Mouse (Mus musculus) C2C12 (cell line): ENCODE measurements around the gene Sdk1.

Experiments
- CTCF ChIP-seq: IDR thresholded peaks from one replicate; pipeline ENCODE4 v1.5.1; 2011; ENCODE audit not compliant: control insufficient read depth, insufficient read depth, insufficient read length
- FOSL1 ChIP-seq: IDR thresholded peaks from one replicate; pipeline ENCODE4 v1.8.0; 2011; ENCODE audit warnings: mild to moderate bottlenecking, low read length; ENCODE audit not compliant: poor library complexity, insufficient read depth, severe bottlenecking
- MAX ChIP-seq: IDR thresholded peaks from one replicate; pipeline ENCODE4 v1.6.1; 2011; ENCODE audit warnings: mild to moderate bottlenecking, control low read depth
- MYOD1 ChIP-seq: IDR thresholded peaks from one replicate; pipeline ENCODE4 v1.6.1; 2011; ENCODE audit warnings: low read depth; ENCODE audit not compliant: control insufficient read depth, insufficient read length
- MYOG ChIP-seq: IDR thresholded peaks from one replicate; pipeline ENCODE4 v1.6.1; 2011; ENCODE audit not compliant: control insufficient read depth, insufficient read length; ENCODE audit errors: extremely low read depth
- USF1 ChIP-seq: IDR thresholded peaks from one replicate; pipeline ENCODE4 v1.6.1; 2011; ENCODE audit warnings: low read depth, mild to moderate bottlenecking, control low read depth, moderate library complexity

DNA sequence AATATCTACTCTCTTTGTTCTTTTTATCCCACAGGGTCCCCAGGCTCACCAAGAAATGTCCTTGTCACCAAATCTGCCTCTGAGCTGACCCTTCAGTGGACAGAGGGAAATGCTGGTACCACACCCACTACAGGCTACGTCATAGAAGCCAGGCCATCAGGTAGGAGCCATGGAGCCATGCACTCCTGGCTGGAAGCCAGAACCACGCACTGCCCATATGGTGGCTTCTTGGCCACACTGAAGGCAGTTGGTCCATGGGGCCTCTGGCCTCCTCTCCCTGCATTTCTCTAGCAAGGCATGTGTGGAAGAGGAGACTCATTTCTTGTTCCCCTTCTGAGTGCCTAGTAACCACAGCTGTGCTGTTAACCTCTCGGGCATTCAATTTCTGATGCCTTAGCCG, 932.3 kb downstream of the Sdk1 start:
- TF ChIP-seq USF1 (no peak), MAX (no peak), CTCF (no peak), MYOD1 (no peak), MYOG (no peak), FOSL1 (no peak)
